Mouse (Mus musculus) embryonic facial prominence, embryonic 13.5 days (tissue): ENCODE measurements at regions not wholly inside any gene's neighbourhood (a gene's known extent, or its start where the extent isn't known, plus 50 kb on each side); places are given as distances from the start of the nearest gene placed in this dataset.

Experiments used
- ATAC-seq: fragments of 200-750 bp; cut with Nextera tagmentation; 2 replicates; pipeline ENCODE4 v1.8.0; 2017; ENCODE audit warnings: low read depth; ENCODE audit not compliant: insufficient number of reproducible peaks, insufficient read depth, low FRiP score, low TSS enrichment
- H3K27ac ChIP-seq: fragments of 300-500 bp; sonication (generic); 2 replicates; pipeline ENCODE4 v1.5.1; 2015; ENCODE audit warnings: moderate library complexity, mild to moderate bottlenecking, inconsistent platforms
- H3K27me3 ChIP-seq: fragments of 300-500 bp; sonication (generic); 2 replicates; pipeline ENCODE4 v1.6.1; 2015; ENCODE audit warnings: mild to moderate bottlenecking, inconsistent platforms
- H3K36me3 ChIP-seq: fragments of 300-500 bp; sonication (generic); 2 replicates; pipeline ENCODE4 v1.6.1; 2015; ENCODE audit warnings: mild to moderate bottlenecking, inconsistent platforms
- H3K4me1 ChIP-seq: fragments of 300-500 bp; sonication (generic); 2 replicates; pipeline ENCODE4 v1.6.1; 2015; ENCODE audit warnings: inconsistent platforms
- H3K4me2 ChIP-seq: fragments of 300-500 bp; sonication (generic); 2 replicates; pipeline ENCODE4 v1.6.1; 2015; ENCODE audit warnings: moderate library complexity, mild to moderate bottlenecking, inconsistent platforms
- H3K4me3 ChIP-seq: fragments of 300-500 bp; sonication (generic); 2 replicates; pipeline ENCODE4 v1.5.1; 2015; ENCODE audit warnings: mild to moderate bottlenecking, inconsistent platforms
- H3K9ac ChIP-seq: fragments of 300-500 bp; sonication (generic); 2 replicates; pipeline ENCODE4 v1.6.1; 2015; ENCODE audit warnings: mild to moderate bottlenecking, inconsistent platforms
- H3K9me3 ChIP-seq: fragments of 300-500 bp; sonication (generic); 2 replicates; pipeline ENCODE4 v1.6.1; 2016; ENCODE audit warnings: inconsistent platforms
- WGBS: fragments of 180-500 bp; shearing (Covaris S2); methylation state at CpG from one replicate; pipeline ENCODE4 v1.1.7; 2015; ENCODE audit warnings: mixed read lengths; 5-methylcytosine and 5-hydroxymethylcytosine counted together

- H3K27ac ChIP-seq: no peak overlapping the region
- ATAC-seq: no peak
- WGBS: 80% methylated on average over 9 of the region's 9 CpGs
- no peak overlapping the region for H3K9ac ChIP-seq
- no peaks in the 10 kb centered on the region for H3K4me1 ChIP-seq
- H3K4me2 ChIP-seq: no peak overlapping the region
- no peaks in the 10 kb centered on the region for H3K27me3 ChIP-seq
- H3K9me3 ChIP-seq: no peaks in the 10 kb centered on the region
- no peak overlapping the region for H3K4me3 ChIP-seq
- H3K36me3 ChIP-seq: no peaks in the 10 kb centered on the region
These were observed 327.7 kb downstream of the Gpat3 start for GRCm38 (mm10) chr5:101173183-101173582.

- Histone ChIP-seq H3K4me3 (no peak overlapping the region), H3K36me3 (no peaks in the 10 kb centered on the region), H3K9me3 (no peaks in the 10 kb centered on the region), H3K9ac (no peak overlapping the region), H3K27ac (no peak overlapping the region), H3K4me1 (no peaks in the 10 kb centered on the region), H3K27me3 (no peaks in the 10 kb centered on the region), H3K4me2 (no peak overlapping the region)
- no peak for ATAC-seq
- 82% methylated on average over 10 of the region's 10 CpGs for WGBS
These were observed 327.3 kb downstream of the Gpat3 start for GRCm38 (mm10) chr5:101172782-101173181.

GRCm38 (mm10) chr5:101169074-101169473 is 323.6 kb downstream of the Gpat3 start:
- Histone ChIP-seq H3K36me3 (no peaks in the 10 kb centered on the region), H3K9ac (no peak overlapping the region), H3K4me1 (no peaks in the 10 kb centered on the region), H3K9me3 (no peaks in the 10 kb centered on the region), H3K27ac (no peak overlapping the region), H3K4me3 (no peak overlapping the region), H3K27me3 (no peaks in the 10 kb centered on the region), H3K4me2 (no peak overlapping the region)
- ATAC-seq: no peak
- 93% methylated on average over 2 of the region's 2 CpGs for WGBS

- no peaks in the 10 kb centered on the region for H3K9me3 ChIP-seq
- no peak for ATAC-seq
- no peak overlapping the region for H3K4me2 ChIP-seq
- H3K9ac ChIP-seq: no peak overlapping the region
- 40% methylated on average over 8 of the region's 8 CpGs for WGBS
- H3K27ac ChIP-seq: no peak overlapping the region
- H3K27me3 ChIP-seq: no peaks in the 10 kb centered on the region
- no peak overlapping the region for H3K4me3 ChIP-seq
- no peaks in the 10 kb centered on the region for H3K4me1 ChIP-seq
- no peaks in the 10 kb centered on the region for H3K36me3 ChIP-seq
These were observed 318.2 kb downstream of the Gpat3 start for GRCm38 (mm10) chr5:101163624-101164213.

- H3K27ac ChIP-seq: no peak overlapping the region
- no peaks in the 10 kb centered on the region for H3K9me3 ChIP-seq
- H3K27me3 ChIP-seq: no peaks in the 10 kb centered on the region
- no peak overlapping the region for H3K9ac ChIP-seq
- H3K36me3 ChIP-seq: no peaks in the 10 kb centered on the region
- WGBS: 50% methylated on average over 5 of the region's 5 CpGs
- no peaks in the 10 kb centered on the region for H3K4me1 ChIP-seq
- H3K4me3 ChIP-seq: no peak overlapping the region
- no peak overlapping the region for H3K4me2 ChIP-seq
- no peak for ATAC-seq
These were observed 317.6 kb downstream of the Gpat3 start for GRCm38 (mm10) chr5:101163112-101163511.

- no peaks in the 10 kb centered on the region for H3K36me3 ChIP-seq
- H3K4me3 ChIP-seq: no peak overlapping the region
- no peak overlapping the region for H3K4me2 ChIP-seq
- H3K4me1 ChIP-seq: no peaks in the 10 kb centered on the region
- H3K27ac ChIP-seq: no peak overlapping the region
- 67% methylated on average over 1 of the region's 1 CpGs for WGBS
- no peaks in the 10 kb centered on the region for H3K9me3 ChIP-seq
- no peak for ATAC-seq
- H3K27me3 ChIP-seq: no peaks in the 10 kb centered on the region
- H3K9ac ChIP-seq: no peak overlapping the region
These were observed 311.9 kb downstream of the Gpat3 start for GRCm38 (mm10) chr5:101157416-101157815.

GRCm38 (mm10) chr5:101146345-101146744 is 300.8 kb downstream of the Gpat3 start:
- 72% methylated on average over 3 of the region's 3 CpGs for WGBS
- Histone ChIP-seq H3K9me3 (no peaks in the 10 kb centered on the region), H3K27me3 (no peaks in the 10 kb centered on the region), H3K4me3 (no peak overlapping the region), H3K4me1 (no peaks in the 10 kb centered on the region), H3K4me2 (no peak overlapping the region), H3K27ac (no peak overlapping the region), H3K9ac (no peak overlapping the region), H3K36me3 (no peaks in the 10 kb centered on the region)
- no peak for ATAC-seq

- Histone ChIP-seq H3K4me1 (peaks cover 6% of the 10 kb centered on the region), H3K9me3 (no peaks in the 10 kb centered on the region), H3K36me3 (no peaks in the 10 kb centered on the region), H3K27me3 (no peaks in the 10 kb centered on the region; the same call in 1 of the 2 replicates), H3K9ac (no peak overlapping the region), H3K4me2 (no peak overlapping the region), H3K4me3 (no peak overlapping the region), H3K27ac (no peak overlapping the region)
- ATAC-seq: no peak
- WGBS: 30% methylated on average over 5 of the region's 5 CpGs
These were observed 279.5 kb downstream of the Gpat3 start for GRCm38 (mm10) chr5:101124941-101125453.

GRCm38 (mm10) chr5:101122914-101123313 is 277.4 kb downstream of the Gpat3 start:
- H3K9me3 ChIP-seq: no peaks in the 10 kb centered on the region
- no peaks in the 10 kb centered on the region for H3K36me3 ChIP-seq
- H3K9ac ChIP-seq: no peak overlapping the region
- no peak for ATAC-seq
- no peak overlapping the region for H3K27ac ChIP-seq
- H3K4me1 ChIP-seq: peaks cover 6% of the 10 kb centered on the region
- no peak overlapping the region for H3K4me3 ChIP-seq
- WGBS: 89% methylated on average over 6 of the region's 6 CpGs
- H3K4me2 ChIP-seq: no peak overlapping the region
- no peaks in the 10 kb centered on the region; the same call in 1 of the 2 replicates for H3K27me3 ChIP-seq

- Histone ChIP-seq H3K27me3 (no peaks in the 10 kb centered on the region; the same call in 1 of the 2 replicates), H3K9me3 (no peaks in the 10 kb centered on the region), H3K27ac (no peak overlapping the region), H3K4me2 (no peak overlapping the region), H3K36me3 (no peaks in the 10 kb centered on the region), H3K4me1 (peaks cover 6% of the 10 kb centered on the region), H3K9ac (no peak overlapping the region), H3K4me3 (no peak overlapping the region)
- ATAC-seq: no peak
- WGBS: 48% methylated on average over 5 of the region's 5 CpGs
These were observed 275.1 kb downstream of the Gpat3 start for GRCm38 (mm10) chr5:101120509-101121201.

- no peak for ATAC-seq
- H3K27me3 ChIP-seq: no peaks in the 10 kb centered on the region
- no peak overlapping the region for H3K4me3 ChIP-seq
- H3K4me2 ChIP-seq: no peak overlapping the region
- no peak overlapping the region for H3K9ac ChIP-seq
- 43% methylated on average over 7 of the region's 7 CpGs for WGBS
- no peak overlapping the region for H3K27ac ChIP-seq
- H3K36me3 ChIP-seq: no peaks in the 10 kb centered on the region
- no peaks in the 10 kb centered on the region for H3K9me3 ChIP-seq
- peaks cover 12% of the 10 kb centered on the region for H3K4me1 ChIP-seq
These were observed 266.7 kb downstream of the Gpat3 start for GRCm38 (mm10) chr5:101112151-101112769.

GRCm38 (mm10) chr5:101111619-101112018 is 266.1 kb downstream of the Gpat3 start:
- H3K4me1 ChIP-seq: peaks cover 12% of the 10 kb centered on the region
- H3K9ac ChIP-seq: no peak overlapping the region
- H3K9me3 ChIP-seq: no peaks in the 10 kb centered on the region
- no peak overlapping the region for H3K27ac ChIP-seq
- ATAC-seq: no peak
- no peaks in the 10 kb centered on the region for H3K27me3 ChIP-seq
- no peaks in the 10 kb centered on the region for H3K36me3 ChIP-seq
- no peak overlapping the region for H3K4me3 ChIP-seq
- 66% methylated on average over 4 of the region's 4 CpGs for WGBS
- no peak overlapping the region for H3K4me2 ChIP-seq
